Mouse (Mus musculus): ENCODE results near the gene Psmd13.

The Psmd13 gene

GRCm38 (mm10) chr7:140881696-140882468, at the start of gene Psmd13, which contains the start of gene Sirt3:
Gene Psmd13 (plus strand): TSS chr7:140881968.
Gene Sirt3 (minus strand): TSS chr7:140882309.
- DNase-seq (ENCODE audit: low read depth, low spot score) = peak; percentile 95

GRCm38 (mm10) chr7:140833341-140833740, 48.4 kb upstream of the Psmd13 start:
- DNase-seq (ENCODE audit: low read depth, low spot score) = no peak

- no peak for DNase-seq (ENCODE audit: low read depth, low spot score)
These were observed 46.6 kb upstream of the Psmd13 start, which contains the start of gene Urah for GRCm38 (mm10) chr7:140834968-140835757. Gene Urah (plus strand): TSS chr7:140835018.

- no peak for DNase-seq (ENCODE audit: low read depth, low spot score)
These were observed 46.0 kb upstream of the Psmd13 start for GRCm38 (mm10) chr7:140835758-140836087.

- DNase-seq (ENCODE audit: low read depth, low spot score) = no peak
These were observed 45.3 kb upstream of the Psmd13 start for GRCm38 (mm10) chr7:140836243-140837115.

- DNase-seq (ENCODE audit: low read depth, low spot score) = no peak
These were observed 42.2 kb upstream of the Psmd13 start for GRCm38 (mm10) chr7:140839556-140839955.

GRCm38 (mm10) chr7:140840750-140841735, 40.7 kb upstream of the Psmd13 start:
- DNase-seq (ENCODE audit: low read depth, low spot score) = no peak

- no peak for DNase-seq (ENCODE audit: low read depth, low spot score)
These were observed 38.0 kb upstream of the Psmd13 start for GRCm38 (mm10) chr7:140843806-140844205.

GRCm38 (mm10) chr7:140844905-140845665, 36.7 kb upstream of the Psmd13 start, which contains the start of gene Scgb1c1:
Gene Scgb1c1 (plus strand): TSS chr7:140845547.
- DNase-seq (ENCODE audit: low read depth, low spot score) = peak; percentile 64

GRCm38 (mm10) chr7:140845683-140846082, 36.1 kb upstream of the Psmd13 start:
- no peak for DNase-seq (ENCODE audit: low read depth, low spot score)

- no peak for DNase-seq (ENCODE audit: low read depth, low spot score)
These were observed 35.1 kb upstream of the Psmd13 start for GRCm38 (mm10) chr7:140846676-140847075.

- DNase-seq (ENCODE audit: low read depth, low spot score) = no peak
These were observed 33.8 kb upstream of the Psmd13 start, which contains the start of gene Odf3 for GRCm38 (mm10) chr7:140847755-140848580. Gene Odf3 (plus strand): TSS chr7:140847805.

- no peak for DNase-seq (ENCODE audit: low read depth, low spot score)
These were observed 33.2 kb upstream of the Psmd13 start for GRCm38 (mm10) chr7:140848591-140848990.

GRCm38 (mm10) chr7:140851916-140852315, 29.9 kb upstream of the Psmd13 start:
- DNase-seq (ENCODE audit: low read depth, low spot score) = no peak

- no peak for DNase-seq (ENCODE audit: low read depth, low spot score)
These were observed 28.4 kb upstream of the Psmd13 start for GRCm38 (mm10) chr7:140853386-140853785.

- no peak for DNase-seq (ENCODE audit: low read depth, low spot score)
These were observed 27.3 kb upstream of the Psmd13 start for GRCm38 (mm10) chr7:140854483-140854882.

GRCm38 (mm10) chr7:140855181-140855580, 26.6 kb upstream of the Psmd13 start:
- no peak for DNase-seq (ENCODE audit: low read depth, low spot score)

- DNase-seq (ENCODE audit: low read depth, low spot score) = peak; percentile 69
These were observed 25.6 kb upstream of the Psmd13 start, which contains the start of gene Gm45785 for GRCm38 (mm10) chr7:140855860-140856784. Gene Gm45785 (minus strand): TSS chr7:140856331.

All from c-Kit-negative CD71-positive TER-119-positive erythroid progenitor cells, embryonic 14.5 days (primary cell).